Mouse (Mus musculus) urinary bladder, postnatal 14 days (tissue): ENCODE data around the gene Rgl2.

Experiments used
- DNase-seq: peaks from one replicate; pipeline ENCODE4 v3.0.0; 2021; ENCODE audit warnings: low spot score

Rgl2 gene

DNA sequence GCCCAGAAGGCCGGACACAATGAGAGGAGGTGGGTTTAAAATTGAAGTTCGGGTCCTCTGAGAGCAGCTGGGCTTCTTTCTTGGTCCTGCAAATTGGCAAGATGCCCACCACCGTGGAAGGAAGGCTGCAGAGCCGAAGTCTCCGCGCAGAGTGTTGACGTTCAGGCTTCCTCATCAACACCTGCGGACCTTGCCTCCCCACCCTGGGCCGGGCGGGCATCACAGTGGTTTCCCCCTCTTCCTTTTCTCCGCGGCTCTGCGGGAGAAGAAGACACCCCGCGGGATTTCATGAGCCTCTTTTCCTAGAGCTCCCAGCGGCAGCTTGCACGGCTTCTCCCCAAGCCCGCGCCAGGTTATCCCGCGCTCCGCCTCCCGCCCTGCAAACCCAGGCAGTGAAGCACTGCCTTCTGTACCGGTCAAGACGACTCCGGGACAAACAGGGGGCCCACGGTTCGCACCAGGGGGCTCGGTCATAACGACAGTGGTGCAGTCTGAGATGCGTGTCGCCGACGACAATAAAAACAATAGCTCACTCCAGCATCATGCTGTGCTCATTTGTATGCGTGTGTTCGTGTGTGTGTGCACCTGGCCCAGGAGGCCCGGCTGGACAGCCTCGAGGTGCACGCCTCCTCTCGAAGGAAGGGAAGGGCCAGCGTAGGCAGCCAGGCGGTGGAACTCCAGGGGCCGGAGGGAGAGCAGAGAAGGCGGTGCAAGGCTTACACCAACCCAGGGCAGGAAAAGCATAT, 20.8 kb upstream of the Rgl2 start:
- DNase-seq: peak; percentile 47

DNA sequence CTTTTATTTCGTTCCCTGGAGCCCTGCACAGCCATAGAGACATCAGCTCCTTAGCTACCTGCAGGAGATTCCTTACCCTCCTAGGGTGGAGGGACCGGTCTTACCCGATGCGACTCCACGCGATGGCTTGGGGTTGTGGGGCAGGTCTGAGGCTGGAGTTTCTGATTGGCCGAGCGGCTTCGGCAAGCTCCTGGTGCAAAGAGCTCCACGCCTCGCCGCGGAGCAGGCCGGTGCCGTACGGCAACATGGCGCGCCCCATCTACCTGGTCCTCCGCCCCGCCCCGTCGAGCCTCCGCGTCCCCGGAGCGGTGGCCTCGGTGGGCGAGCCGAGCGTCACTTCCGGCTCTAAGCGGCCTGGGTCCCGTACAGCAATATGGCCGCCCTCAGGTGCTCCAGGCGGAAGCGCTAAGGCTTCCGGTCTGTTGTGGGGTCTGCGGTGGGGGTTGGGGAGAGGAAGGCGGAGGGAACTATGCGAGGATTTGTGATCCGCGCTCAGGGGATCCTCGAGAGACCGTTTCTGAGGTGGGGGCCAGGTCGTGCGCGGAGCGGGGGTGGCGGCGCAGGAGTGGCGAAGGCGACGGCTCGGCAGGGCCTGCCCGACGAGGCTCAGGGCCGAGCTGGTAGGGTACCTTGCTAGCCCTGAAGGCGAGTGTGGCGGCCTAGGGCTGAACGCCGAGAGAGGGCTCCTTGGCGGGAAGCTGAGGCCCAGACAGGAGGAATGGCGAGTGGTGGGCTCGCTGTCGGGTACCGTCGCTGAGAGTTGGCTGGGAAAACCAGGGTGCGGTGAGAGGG, 20.1 kb upstream of the Rgl2 start, which contains the start of gene Daxx:
Gene Daxx (plus strand): TSS at position 338 of the 792 bp plus-strand sequence.
- DNase-seq: peak; percentile 99

DNA sequence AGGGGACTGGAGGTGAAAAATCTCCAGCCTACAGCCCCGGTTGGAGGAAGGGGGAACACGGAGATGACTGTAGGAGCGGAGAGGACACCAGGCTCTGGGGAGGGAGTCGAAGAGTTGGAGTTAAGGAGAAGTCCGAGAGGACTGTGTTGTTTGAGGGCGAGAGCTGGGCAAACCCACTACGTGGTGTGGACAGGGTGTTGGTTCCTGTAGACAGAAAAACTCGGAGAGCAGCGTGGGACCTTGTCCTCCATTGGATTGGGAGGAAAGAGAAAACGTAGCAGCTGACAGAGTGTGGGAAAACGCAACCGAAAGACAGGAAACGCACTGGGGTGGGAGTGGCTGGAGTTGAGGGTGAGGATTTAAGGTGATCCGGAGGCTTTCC, 19.5 kb upstream of the Rgl2 start:
- DNase-seq: peak; percentile 59

DNA sequence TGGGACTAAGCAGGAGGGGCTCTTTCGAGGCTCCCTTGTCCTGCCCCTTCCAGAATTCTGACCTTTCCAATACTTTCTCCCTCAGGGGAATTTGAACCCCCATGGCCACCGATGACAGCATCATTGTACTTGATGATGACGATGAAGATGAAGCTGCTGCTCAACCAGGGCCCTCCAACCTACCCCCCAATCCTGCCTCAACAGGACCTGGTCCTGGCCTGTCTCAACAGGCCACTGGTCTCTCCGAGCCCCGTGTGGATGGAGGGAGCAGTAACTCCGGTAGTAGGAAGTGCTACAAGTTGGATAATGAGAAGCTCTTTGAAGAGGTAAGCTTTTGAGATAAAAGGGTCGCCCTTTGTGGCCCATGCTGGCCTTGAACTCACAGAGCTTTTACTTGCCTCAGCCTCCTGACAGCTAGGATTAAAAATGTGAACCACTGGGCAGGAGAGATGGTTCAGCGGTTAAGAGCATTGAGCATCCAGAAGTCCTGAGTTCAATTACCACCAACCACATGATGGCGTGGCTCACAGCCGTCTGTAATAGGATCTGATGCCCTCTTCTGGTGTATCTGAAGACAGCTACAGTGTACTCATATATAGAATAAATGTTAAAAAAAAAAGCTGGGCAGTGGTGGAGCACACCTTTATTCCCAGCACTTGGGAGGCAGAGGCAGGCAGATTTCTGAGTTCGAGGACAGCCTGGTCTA, 18.8 kb upstream of the Rgl2 start:
- no peak for DNase-seq

GRCm38 (mm10) chr17:33911052-33911812, 18.1 kb upstream of the Rgl2 start:
- DNase-seq: no peak

- no peak for DNase-seq
These were observed 17.4 kb upstream of the Rgl2 start for GRCm38 (mm10) chr17:33911813-33912414.

DNA sequence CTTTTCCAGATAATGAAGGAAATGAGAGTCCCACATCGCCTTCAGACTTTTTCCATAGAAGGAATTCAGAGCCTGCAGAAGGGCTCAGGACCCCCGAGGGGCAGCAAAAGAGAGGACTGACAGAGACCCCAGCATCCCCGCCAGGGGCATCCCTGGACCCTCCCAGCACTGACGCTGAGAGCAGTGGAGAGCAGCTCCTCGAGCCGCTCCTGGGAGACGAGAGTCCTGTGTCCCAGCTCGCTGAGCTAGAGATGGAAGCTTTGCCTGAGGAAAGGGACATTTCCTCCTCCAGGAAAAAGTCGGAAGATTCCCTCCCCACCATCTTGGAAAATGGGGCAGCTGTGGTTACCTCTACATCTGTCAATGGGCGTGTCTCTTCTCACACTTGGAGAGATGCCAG, 16.1 kb upstream of the Rgl2 start:
- DNase-seq: no peak

DNA sequence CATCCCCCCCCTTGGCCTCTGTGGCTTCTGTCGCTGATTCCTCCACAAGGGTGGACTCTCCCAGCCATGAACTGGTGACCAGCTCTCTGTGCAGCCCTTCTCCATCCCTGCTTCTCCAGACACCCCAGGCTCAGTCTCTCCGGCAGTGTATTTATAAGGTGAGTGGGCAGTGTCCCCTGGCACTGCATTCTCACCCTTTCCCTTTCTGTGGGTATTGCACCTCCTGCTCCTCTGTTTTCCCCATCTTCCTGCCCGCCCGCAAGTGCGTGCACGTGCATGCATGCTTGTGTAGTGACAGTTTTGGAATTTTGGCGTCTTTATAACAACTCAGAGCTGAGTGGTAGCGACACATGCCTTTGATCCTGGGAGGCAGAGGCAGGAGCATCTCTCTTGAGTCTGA, 15.4 kb upstream of the Rgl2 start:
- DNase-seq: no peak

- no peak for DNase-seq
These were observed 14.4 kb upstream of the Rgl2 start for GRCm38 (mm10) chr17:33914969-33915391.

DNA sequence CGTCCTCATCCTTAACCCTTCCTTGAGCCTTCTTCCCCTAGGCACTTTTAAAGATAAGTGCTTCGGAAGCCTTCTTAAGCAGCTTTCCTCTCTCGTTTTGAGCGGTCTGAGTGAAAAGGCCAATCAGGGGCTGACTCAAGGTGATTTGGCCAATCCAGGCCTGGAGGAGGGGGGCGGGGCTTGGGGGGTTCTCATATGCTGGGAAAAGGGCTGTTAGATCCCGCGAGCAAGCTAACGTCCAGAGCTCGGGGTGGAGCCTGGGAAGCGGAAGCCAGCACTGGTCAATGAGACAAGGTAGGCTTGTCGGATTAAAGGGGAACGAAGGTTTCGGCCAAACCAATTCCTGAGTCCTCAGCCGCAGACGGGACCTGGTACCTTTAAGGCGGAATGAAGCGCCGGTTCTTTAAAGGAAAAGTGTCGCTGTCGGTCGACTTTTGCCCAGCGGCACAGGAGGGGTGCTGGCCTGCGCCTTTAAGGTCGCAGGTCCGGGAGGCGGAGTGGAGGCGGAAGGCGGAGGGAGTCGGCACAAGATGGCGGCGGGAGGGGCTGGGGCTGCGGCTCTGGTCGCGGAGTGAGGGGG, 13.6 kb upstream of the Rgl2 start, which contains the start of the genes Tapbp and Zbtb22:
Gene Tapbp (plus strand): TSS at position 229 of the 580 bp plus-strand sequence.
Gene Zbtb22 (plus strand): TSS at position 234 of the 580 bp plus-strand sequence.
- DNase-seq: peak; percentile 95

DNA sequence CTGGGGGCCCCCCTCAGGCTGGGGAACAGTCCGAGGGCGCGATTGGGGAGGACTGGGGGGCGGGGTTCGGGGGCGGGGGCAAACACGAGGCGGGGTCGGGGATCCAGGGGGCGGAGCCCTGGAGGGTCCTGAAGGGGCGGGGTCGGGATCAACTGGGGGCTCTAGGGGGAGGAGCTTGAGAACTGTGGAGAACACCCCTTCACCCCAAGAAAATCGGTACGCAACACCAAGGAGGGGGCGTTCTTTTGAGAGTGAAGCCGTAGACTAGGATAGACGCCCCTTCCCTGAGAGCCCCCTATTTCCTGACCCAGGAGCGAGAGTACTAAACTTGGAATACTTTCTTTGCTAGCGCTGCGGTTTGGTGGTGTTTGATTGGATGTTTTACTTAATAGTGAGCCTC, 13.0 kb upstream of the Rgl2 start:
- DNase-seq: no peak

GRCm38 (mm10) chr17:33916847-33917655, 12.3 kb upstream of the Rgl2 start:
- DNase-seq: no peak

GRCm38 (mm10) chr17:33917656-33918292, 11.6 kb upstream of the Rgl2 start:
- no peak for DNase-seq

- DNase-seq: peak; percentile 53
These were observed 10.8 kb upstream of the Rgl2 start for GRCm38 (mm10) chr17:33918293-33919203.

DNA sequence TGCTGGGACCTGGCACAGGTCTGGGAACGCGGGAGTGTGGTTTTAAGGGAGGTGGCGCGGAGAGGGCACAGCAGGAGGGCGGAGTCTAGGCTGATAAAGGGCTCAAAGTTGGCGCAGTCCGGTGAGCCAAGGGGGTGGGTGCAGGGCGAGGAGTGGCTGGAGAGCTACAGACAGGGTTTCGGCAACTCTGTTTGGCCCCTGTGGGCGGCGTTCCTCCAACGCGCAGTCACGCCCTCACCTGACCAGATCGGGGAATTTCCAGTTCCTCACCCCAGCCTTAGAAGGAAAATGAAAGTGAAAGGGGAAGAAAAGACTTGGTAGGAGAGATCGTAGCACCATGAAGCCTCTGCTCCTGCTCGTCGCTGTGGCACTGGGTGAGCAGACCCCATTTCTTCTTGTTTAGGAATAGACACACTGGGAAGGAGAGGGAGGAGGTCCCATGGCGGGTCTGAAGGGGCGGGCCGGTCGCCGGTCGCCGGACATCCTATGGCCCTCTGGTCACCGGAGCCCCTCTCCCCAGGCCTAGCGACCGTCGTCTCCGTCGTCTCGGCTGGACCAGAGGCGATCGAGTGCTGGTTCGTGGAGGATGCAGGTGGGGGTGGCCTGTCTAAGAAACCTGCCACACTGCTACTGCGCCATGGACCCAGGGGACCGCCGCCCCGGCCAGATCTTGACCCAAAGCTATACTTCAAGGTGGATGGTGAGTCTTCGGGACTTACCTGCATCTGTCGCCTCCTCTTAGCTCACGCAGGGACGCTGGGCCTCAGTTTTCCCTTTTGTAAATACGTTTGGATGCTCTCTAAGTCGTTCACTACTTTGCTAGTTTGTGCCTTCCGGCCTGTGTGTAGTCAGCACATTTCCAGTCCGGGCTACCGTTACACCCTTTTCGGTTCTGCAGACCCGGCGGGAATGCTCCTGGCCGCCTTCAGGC, 9.7 kb upstream of the Rgl2 start:
- peak; percentile 90 for DNase-seq

GRCm38 (mm10) chr17:33920282-33921097, 8.9 kb upstream of the Rgl2 start:
- peak; percentile 90 for DNase-seq
